Mouse (Mus musculus): Measurements from ENCODE around the gene Trim33. TPM values are rescaled to one million over a fixed set of nuclear protein-coding genes. Genes with fewer than 3 reads are reported as not detected.
A peak's percentile ranks its signal among the peaks of the same experiment; 100 is the strongest.

Trim33 gene
- 37.9 and 48.3 TPM in 2 replicates for total RNA-seq (2015; ENCODE audit: low replicate concordance)
- total RNA-seq (2017; ENCODE audit: low replicate concordance), result 12.9 and 31.5 TPM in 2 replicates

DNA sequence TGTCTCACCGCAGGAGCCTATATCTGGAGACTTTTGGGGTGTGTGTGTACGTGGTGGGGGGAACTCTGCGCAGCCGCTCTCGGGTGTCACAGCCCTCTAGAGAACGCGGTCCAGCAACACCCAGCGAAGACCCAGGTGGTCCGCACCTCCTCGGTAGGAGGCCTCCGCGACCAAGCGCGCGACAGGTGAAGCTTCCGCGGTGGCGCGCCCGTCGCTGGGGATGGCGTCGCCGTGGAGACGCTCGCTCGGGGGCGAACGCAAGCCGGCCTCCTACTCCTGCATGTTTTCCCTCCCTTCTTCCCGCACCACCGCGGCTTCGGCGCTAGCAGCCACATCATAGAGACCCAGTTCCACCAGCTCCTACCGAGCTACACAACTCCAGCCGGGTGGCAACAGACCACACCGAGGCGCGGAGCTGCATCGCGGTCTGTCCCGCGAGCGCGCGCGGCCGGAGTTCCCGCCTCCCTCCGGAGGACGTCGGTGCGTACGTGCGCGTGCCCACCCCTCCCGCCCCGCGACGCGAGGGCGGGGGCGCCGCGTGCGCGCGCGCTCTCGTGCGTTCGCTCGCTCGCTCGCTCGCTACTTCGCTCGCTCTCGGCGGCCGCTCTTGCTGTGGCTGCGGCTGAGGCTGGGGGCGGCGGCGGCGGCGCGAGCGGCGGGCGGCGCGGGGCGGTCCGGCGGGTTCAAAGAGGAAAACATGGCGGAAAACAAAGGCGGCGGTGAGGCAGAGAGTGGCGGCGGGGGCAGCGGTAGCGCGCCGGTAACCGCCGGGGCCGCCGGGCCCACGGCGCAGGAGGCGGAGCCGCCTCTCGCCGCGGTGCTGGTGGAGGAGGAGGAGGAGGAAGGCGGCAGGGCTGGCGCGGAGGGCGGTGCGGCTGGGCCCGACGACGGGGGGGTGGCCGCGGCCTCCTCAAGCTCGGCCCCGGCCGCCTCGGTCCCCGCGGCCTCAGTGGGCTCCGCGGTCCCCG lies at the start of gene Trim33:
Trim33 (plus strand) TSS at position 112 of the 968 bp plus-strand sequence.
- ATAC-seq (replicated peaks; ENCODE audit: low FRiP score, poor library complexity, severe bottlenecking), result peak; percentile 83

- ATAC-seq (replicated peaks; ENCODE audit: low FRiP score, poor library complexity, severe bottlenecking), result no peak
These were observed 46.7 kb upstream of the Trim33 start for GRCm38 (mm10) chr3:103232398-103232797.

DNA sequence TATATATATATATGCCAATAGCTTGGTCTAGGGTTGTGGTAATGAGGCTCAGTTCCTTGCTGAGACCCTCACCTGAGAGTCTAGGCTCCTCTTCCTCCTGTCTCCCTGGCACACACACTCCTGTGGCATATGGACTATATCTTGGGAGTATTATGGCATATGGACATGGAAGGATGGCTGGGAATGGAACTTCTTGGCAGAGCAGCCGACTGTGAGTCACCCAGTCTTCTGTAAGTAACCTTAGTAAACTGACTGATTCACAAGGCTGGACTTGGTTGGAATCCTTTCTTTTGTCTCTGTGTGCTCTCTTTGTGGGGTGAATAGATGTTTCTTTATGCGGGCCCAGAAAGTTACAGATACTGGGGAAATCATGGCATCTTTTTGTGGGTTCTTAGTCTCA lies 37.6 kb upstream of the Trim33 start:
- no peak for ATAC-seq (replicated peaks; ENCODE audit: low FRiP score, poor library complexity, severe bottlenecking)

DNA sequence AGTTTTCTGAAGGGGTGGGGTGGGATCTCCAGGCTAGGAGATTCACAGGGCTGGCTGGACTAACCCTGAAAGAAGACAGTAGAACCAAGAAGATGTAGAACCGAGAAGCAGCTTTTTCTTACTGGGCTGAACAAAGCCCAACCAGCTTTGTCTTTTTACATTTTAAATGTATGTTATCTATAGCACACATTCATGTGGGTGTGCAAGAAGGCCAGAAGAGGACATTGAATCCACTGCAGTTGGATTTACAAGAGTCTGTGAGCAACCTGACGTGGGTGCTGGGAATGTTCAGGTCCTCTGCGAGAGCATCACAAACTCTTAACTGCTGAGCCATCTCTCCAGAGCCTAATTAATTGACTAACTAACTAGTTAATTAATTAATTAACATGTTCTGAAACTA lies 36.9 kb upstream of the Trim33 start:
- no peak for ATAC-seq (replicated peaks; ENCODE audit: low FRiP score, poor library complexity, severe bottlenecking)

GRCm38 (mm10) chr3:103243491-103243890 lies 35.6 kb upstream of the Trim33 start:
- ATAC-seq (replicated peaks; ENCODE audit: low FRiP score, poor library complexity, severe bottlenecking), result no peak

- no peak for ATAC-seq (replicated peaks; ENCODE audit: low FRiP score, poor library complexity, severe bottlenecking)
These were observed 32.3 kb upstream of the Trim33 start for GRCm38 (mm10) chr3:103246627-103247260.

DNA sequence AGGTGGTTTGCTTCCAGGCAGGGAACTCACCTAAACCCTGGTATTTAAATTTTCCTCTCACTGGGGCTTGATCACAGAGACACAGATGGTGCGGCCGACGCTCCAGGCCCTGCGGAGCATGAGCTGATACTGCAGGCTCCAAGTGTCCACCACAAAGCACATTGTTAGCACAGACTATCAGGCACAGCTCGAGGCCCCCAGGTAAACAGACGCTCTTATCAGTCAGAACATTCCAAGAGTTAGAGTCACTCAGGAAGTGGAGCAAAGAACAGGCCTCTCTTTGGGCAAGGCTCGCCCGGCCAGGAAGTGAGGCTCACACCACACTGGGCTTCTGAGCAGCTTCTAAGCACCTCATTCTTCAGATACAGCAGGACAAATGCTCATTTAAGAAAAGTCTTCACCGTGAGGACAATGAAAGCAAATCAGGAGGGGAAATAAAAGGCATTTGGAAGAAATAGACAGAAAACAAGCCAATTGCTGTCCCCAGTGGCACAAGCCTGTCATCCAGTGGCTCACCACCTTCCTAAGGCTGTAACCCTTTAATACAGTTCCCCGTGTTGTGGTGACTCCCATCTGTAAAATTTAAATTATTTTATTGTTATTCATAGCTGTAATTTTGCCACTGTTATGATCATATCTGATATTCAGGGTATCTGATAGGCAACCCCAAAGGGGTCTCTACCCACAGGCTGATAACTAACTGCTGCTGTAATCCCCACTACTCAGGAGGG lies 22.8 kb upstream of the Trim33 start:
- ATAC-seq (replicated peaks; ENCODE audit: low FRiP score, poor library complexity, severe bottlenecking), result no peak

- no peak for ATAC-seq (replicated peaks; ENCODE audit: low FRiP score, poor library complexity, severe bottlenecking)
These were observed 16.2 kb upstream of the Trim33 start for GRCm38 (mm10) chr3:103262802-103263417.

DNA sequence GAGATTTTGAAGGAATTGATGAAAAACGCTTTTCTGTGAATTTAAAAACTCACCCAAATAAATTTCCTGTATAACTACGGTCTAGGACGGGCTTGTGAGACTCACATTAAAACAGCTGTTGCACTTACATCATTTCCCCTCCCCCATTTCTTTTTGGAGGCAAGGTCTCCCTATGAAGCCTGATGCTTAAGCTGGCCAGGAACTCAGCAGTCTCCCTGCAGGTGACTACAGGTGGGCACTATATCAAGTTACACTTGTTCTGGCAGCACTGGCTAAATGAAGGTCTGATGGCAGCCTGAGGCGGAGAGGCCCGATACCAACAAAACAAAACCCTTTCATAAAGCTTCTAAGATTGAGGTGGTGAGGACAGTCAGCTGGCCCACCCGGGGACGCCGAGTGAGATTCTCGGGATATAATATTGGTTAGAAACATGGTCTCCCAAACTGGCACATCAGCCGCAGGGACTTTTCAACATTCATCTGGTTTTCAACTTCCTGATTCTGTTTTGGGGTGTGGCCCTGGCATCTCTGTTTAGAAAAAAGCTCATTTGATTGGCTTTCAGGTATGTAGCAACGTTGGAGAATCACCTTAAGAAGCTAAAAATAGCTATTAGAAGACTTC lies 422 bp upstream of the Trim33 start:
- peak; percentile 21; the same call in 1 of the 2 replicates for ATAC-seq (replicated peaks; ENCODE audit: low FRiP score, poor library complexity, severe bottlenecking)

DNA sequence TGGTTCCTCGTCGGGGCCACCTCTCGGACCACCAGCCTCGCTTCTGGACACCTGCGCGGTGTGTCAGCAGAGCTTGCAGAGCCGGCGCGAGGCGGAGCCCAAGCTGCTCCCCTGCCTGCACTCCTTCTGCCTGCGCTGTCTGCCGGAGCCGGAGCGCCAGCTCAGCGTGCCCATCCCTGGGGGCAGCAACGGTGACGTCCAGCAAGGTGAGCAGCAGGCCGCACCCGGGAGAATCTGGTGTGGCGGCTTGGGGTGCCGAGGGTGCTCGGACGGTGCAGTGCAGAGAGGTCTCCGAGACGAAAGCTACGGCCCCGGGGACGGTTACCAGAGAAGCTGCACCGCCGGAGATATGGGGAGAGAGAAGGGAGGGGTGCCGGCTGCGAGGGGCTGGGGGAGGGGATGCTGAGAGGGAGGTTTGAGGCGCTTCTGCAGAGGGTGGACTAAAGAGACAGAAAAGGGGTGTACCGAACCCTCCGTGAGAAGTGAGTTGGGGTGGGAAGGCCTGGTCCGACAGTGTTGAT lies 1.2 kb downstream of the Trim33 start:
- peak; percentile 59 for ATAC-seq (replicated peaks; ENCODE audit: low FRiP score, poor library complexity, severe bottlenecking)

GRCm38 (mm10) chr3:103280875-103281274 lies 1.8 kb downstream of the Trim33 start:
- no peak for ATAC-seq (replicated peaks; ENCODE audit: low FRiP score, poor library complexity, severe bottlenecking)

DNA sequence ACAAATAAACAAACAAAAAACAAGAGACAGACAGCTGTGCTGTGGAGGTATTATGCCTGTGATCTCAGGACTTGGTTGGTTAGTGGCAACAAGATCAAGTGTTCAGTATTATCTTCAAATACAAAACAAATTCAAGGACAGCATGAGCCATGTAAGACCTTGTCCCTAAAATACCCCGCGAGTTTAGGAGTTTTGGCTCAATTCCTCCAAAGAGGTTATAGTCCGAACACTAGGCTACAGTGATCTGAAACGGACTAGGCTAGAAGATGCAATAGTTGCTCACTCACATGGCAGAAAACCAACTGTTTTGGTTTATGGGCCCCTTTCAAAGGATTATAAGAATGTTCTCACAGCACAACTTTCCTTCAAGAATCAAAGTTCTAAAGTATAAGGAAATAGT lies 9.7 kb downstream of the Trim33 start:
- ATAC-seq (replicated peaks; ENCODE audit: low FRiP score, poor library complexity, severe bottlenecking), result no peak

- no peak for ATAC-seq (replicated peaks; ENCODE audit: low FRiP score, poor library complexity, severe bottlenecking)
These were observed 12.0 kb downstream of the Trim33 start for GRCm38 (mm10) chr3:103291087-103291486.

DNA sequence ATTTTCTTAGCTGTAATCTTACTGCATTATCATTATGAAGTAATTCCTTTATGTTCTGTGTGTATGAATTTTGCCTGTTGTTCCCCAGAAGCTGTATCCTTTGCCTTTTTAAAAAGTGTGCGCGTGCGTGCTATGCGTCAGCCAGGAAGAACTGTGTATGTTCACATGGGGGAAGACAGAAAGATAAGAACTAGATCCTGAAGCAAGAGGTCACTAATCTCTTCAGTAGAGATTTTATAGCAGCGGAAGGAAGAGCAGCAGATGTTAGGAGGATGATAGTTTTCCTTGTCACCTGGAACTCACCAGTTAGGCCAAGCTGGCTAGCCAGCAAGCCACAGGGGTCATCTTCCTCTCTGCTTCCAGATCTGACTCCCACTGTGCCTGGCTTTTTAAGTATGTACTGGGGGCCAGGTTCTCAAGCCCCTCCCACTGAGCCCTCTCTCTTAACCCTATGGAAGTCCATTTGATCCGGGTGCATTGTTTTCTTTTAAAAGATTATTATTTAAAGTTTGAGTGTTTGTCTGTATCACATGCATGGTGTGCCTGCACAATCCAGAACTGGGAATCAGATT lies 26.4 kb downstream of the Trim33 start:
- ATAC-seq (replicated peaks; ENCODE audit: low FRiP score, poor library complexity, severe bottlenecking), result no peak

GRCm38 (mm10) chr3:103309252-103309651 lies 30.2 kb downstream of the Trim33 start:
- ATAC-seq (replicated peaks; ENCODE audit: low FRiP score, poor library complexity, severe bottlenecking), result no peak

GRCm38 (mm10) chr3:103309750-103310149 lies 30.7 kb downstream of the Trim33 start:
- no peak for ATAC-seq (replicated peaks; ENCODE audit: low FRiP score, poor library complexity, severe bottlenecking)

DNA sequence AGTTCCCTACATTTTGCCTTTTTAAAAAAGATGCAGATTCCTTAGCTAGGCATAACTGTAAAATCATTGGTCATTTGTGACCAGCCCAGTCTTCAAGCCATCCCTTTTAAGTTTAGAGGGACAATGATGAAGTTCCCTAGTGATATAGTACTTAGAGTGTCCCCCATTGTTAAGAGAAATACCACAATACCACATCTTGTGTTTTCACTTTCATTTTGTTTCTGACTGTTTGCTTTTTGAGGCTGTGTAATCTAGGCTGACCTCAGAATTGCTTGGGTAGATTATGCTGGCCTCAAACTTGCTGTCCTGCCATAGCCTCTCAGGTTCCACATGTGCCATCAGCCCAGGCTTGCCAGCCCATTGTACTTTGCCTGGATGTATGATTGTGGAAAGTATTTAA lies 35.2 kb downstream of the Trim33 start:
- no peak for ATAC-seq (replicated peaks; ENCODE audit: low FRiP score, poor library complexity, severe bottlenecking)

GRCm38 (mm10) chr3:103335371-103335770 lies 56.3 kb downstream of the Trim33 start:
- ATAC-seq (replicated peaks; ENCODE audit: low FRiP score, poor library complexity, severe bottlenecking), result no peak

- ATAC-seq (replicated peaks; ENCODE audit: low FRiP score, poor library complexity, severe bottlenecking), result no peak
These were observed 67.6 kb downstream of the Trim33 start for GRCm38 (mm10) chr3:103346658-103347057.

All from erythroblast, adult 5-6 weeks (primary cell).